Mouse (Mus musculus) kidney, embryonic 14.5 days (tissue): ENCODE measurements around the gene Olfr282. TPM values are rescaled to one million over a fixed set of nuclear protein-coding genes. Genes with fewer than 3 reads are reported as not detected.
"Not testable (repeated sequence)": the region's sequence is repeated elsewhere in the genome, so short reads cannot be mapped to it uniquely, and the experiment has no call there.

Experiments
- ATAC-seq: fragments of 200-750 bp; cut with Nextera tagmentation; 2 replicates; pipeline ENCODE4 v1.8.0; 2017; ENCODE audit warnings: moderate number of reproducible peaks, mild to moderate bottlenecking, moderate TSS enrichment, moderate library complexity; ENCODE audit not compliant: low FRiP score, low TSS enrichment
- H3K27ac ChIP-seq: fragments of 300-500 bp; sonication (generic); 2 replicates; pipeline ENCODE4 v1.5.1; 2014; ENCODE audit warnings: low read depth, mild to moderate bottlenecking, low read length, moderate library complexity, mixed read lengths
- H3K27me3 ChIP-seq: fragments of 300-500 bp; sonication (generic); 2 replicates; pipeline ENCODE4 v1.6.1; 2014; ENCODE audit warnings: mild to moderate bottlenecking, low read length; ENCODE audit not compliant: control insufficient read depth, insufficient read depth
- H3K36me3 ChIP-seq: fragments of 300-500 bp; sonication (generic); 2 replicates; pipeline ENCODE4 v1.6.1; 2014; ENCODE audit warnings: low read length, mixed read lengths; ENCODE audit not compliant: control insufficient read depth, insufficient read depth
- H3K4me1 ChIP-seq: fragments of 300-500 bp; sonication (generic); 2 replicates; pipeline ENCODE4 v1.6.1; 2014; ENCODE audit warnings: low read length, mixed read lengths; ENCODE audit not compliant: control insufficient read depth, insufficient read depth
- H3K4me2 ChIP-seq: fragments of 300-500 bp; sonication (generic); replicated peaks from 2 replicates; pipeline ENCODE4 v1.6.1; 2014; ENCODE audit warnings: low read depth, mild to moderate bottlenecking, low read length
- H3K4me3 ChIP-seq: fragments of 300-500 bp; sonication (generic); 2 replicates; pipeline ENCODE4 v1.5.1; 2014; ENCODE audit warnings: mild to moderate bottlenecking, low read length
- H3K9ac ChIP-seq: fragments of 300-500 bp; sonication (generic); 2 replicates; pipeline ENCODE4 v1.6.1; 2014; ENCODE audit warnings: low read depth, mild to moderate bottlenecking, low read length, moderate library complexity
- H3K9me3 ChIP-seq: fragments of 300-500 bp; sonication (generic); 2 replicates; pipeline ENCODE4 v1.6.1; 2016; ENCODE audit warnings: low read length; ENCODE audit not compliant: control insufficient read depth
- WGBS: fragments of 180-500 bp; shearing (Covaris S2); extraction: QIAGEN DNeasy Blood & Tissue Kit; methylation state at CpG from one replicate; pipeline ENCODE4 v1.1.7; 2014; 5-methylcytosine and 5-hydroxymethylcytosine counted together
- polyA plus RNA-seq: library from polyadenylated mRNA; unstranded; fragments of >200 nt; fragmentation: Nextera tagmentation; extraction: Ambion mirVana; gene quantifications from 2 replicates; pipeline ENCODE4 v1.2.1, GENCODE M21; 2014

Olfr282 gene
- polyA plus RNA-seq, 1 experiment from 2014 or later = not detected

- Histone ChIP-seq H3K4me3 (no peak overlapping the region), H3K9me3 (peaks cover 5% of the 10 kb centered on the region; the same call in 1 of the 2 replicates), H3K9ac (no peak overlapping the region), H3K27me3 (no peaks in the 10 kb centered on the region), H3K27ac (no peak overlapping the region), H3K36me3 (no peaks in the 10 kb centered on the region), H3K4me1 (no peaks in the 10 kb centered on the region), H3K4me2 (no peak overlapping the region)
- ATAC-seq = no peak
- 91% methylated on average over 9 of the region's 9 CpGs for WGBS
Measured at GRCm38 (mm10) chr15:98410249-98410648, 20.8 kb upstream of the Olfr282 start.

GRCm38 (mm10) chr15:98415996-98416395, 15.0 kb upstream of the Olfr282 start:
- Histone ChIP-seq H3K27me3 (no peaks in the 10 kb centered on the region), H3K36me3 (no peaks in the 10 kb centered on the region), H3K9me3 (no peaks in the 10 kb centered on the region), H3K4me2 (no peak overlapping the region), H3K4me1 (no peaks in the 10 kb centered on the region), H3K27ac (no peak overlapping the region), H3K9ac (no peak overlapping the region), H3K4me3 (no peak overlapping the region)
- ATAC-seq = no peak
- WGBS = 72% methylated on average over 4 of the region's 4 CpGs

GRCm38 (mm10) chr15:98416802-98417201, 14.2 kb upstream of the Olfr282 start:
- H3K4me1 ChIP-seq, H3K27me3 ChIP-seq, H3K4me2 ChIP-seq, H3K27ac ChIP-seq, ATAC-seq, H3K9me3 ChIP-seq, H3K4me3 ChIP-seq, H3K36me3 ChIP-seq, H3K9ac ChIP-seq: not testable (repeated sequence)

- H3K4me3 ChIP-seq, H3K4me2 ChIP-seq, H3K9me3 ChIP-seq, ATAC-seq, H3K27ac ChIP-seq, H3K36me3 ChIP-seq, H3K9ac ChIP-seq, H3K27me3 ChIP-seq, H3K4me1 ChIP-seq: not testable (repeated sequence)
- WGBS = 35% methylated on average over 2 of the region's 3 CpGs
Measured at GRCm38 (mm10) chr15:98417285-98417684, 13.7 kb upstream of the Olfr282 start.

- H3K9me3 ChIP-seq = no peaks in the 10 kb centered on the region
- no peak overlapping the region for H3K4me3 ChIP-seq
- no peaks in the 10 kb centered on the region for H3K36me3 ChIP-seq
- no peak for ATAC-seq
- no peak overlapping the region for H3K4me2 ChIP-seq
- H3K9ac ChIP-seq = no peak overlapping the region
- no peak overlapping the region for H3K27ac ChIP-seq
- H3K4me1 ChIP-seq = no peaks in the 10 kb centered on the region
- no peaks in the 10 kb centered on the region for H3K27me3 ChIP-seq
- 65% methylated on average over 7 of the region's 7 CpGs for WGBS
Measured at GRCm38 (mm10) chr15:98418096-98418495, 12.9 kb upstream of the Olfr282 start.

- Histone ChIP-seq H3K4me1 (no peaks in the 10 kb centered on the region), H3K9ac (no peak overlapping the region), H3K9me3 (no peaks in the 10 kb centered on the region), H3K27me3 (no peaks in the 10 kb centered on the region), H3K27ac (no peak overlapping the region), H3K36me3 (no peaks in the 10 kb centered on the region), H3K4me3 (no peak overlapping the region), H3K4me2 (no peak overlapping the region)
- ATAC-seq = no peak
- WGBS = 61% methylated on average over 4 of the region's 4 CpGs
Measured at GRCm38 (mm10) chr15:98420897-98421296, 10.1 kb upstream of the Olfr282 start.

- 63% methylated on average over 14 of the region's 14 CpGs for WGBS
Measured at GRCm38 (mm10) chr15:98424326-98424725, 6.7 kb upstream of the Olfr282 start.

GRCm38 (mm10) chr15:98424753-98425152, 6.3 kb upstream of the Olfr282 start:
- no peak for ATAC-seq
- Histone ChIP-seq H3K27ac (no peak overlapping the region), H3K4me3 (no peak overlapping the region), H3K36me3 (no peaks in the 10 kb centered on the region), H3K9me3 (no peaks in the 10 kb centered on the region), H3K9ac (no peak overlapping the region), H3K27me3 (no peaks in the 10 kb centered on the region), H3K4me2 (peak overlapping the region; percentile 12; the same call in 1 of the 2 replicates), H3K4me1 (no peaks in the 10 kb centered on the region)
- WGBS = 30% methylated on average over 6 of the region's 6 CpGs

More at GRCm38 (mm10) chr15:98424326-98424725, 6.7 kb upstream of the Olfr282 start:
- Histone ChIP-seq H3K9ac (no peak overlapping the region), H3K4me2 (peak overlapping the region; percentile 12; the same call in 1 of the 2 replicates), H3K27ac (no peak overlapping the region), H3K4me3 (no peak overlapping the region), H3K27me3 (no peaks in the 10 kb centered on the region), H3K36me3 (no peaks in the 10 kb centered on the region), H3K9me3 (no peaks in the 10 kb centered on the region), H3K4me1 (no peaks in the 10 kb centered on the region)
- no peak for ATAC-seq

GRCm38 (mm10) chr15:98425188-98425587, 5.8 kb upstream of the Olfr282 start:
- ATAC-seq = no peak
- H3K4me3 ChIP-seq = no peak overlapping the region
- H3K27me3 ChIP-seq = no peaks in the 10 kb centered on the region
- H3K4me1 ChIP-seq = no peaks in the 10 kb centered on the region
- H3K9me3 ChIP-seq = no peaks in the 10 kb centered on the region
- no peak overlapping the region for H3K9ac ChIP-seq
- no peak overlapping the region for H3K4me2 ChIP-seq
- 34% methylated on average over 7 of the region's 7 CpGs for WGBS
- H3K27ac ChIP-seq = no peak overlapping the region
- no peaks in the 10 kb centered on the region for H3K36me3 ChIP-seq
